Mouse (Mus musculus): Measurements from ENCODE around the gene Prkar1b.

Gene Prkar1b

GRCm38 (mm10) chr5:139149681-139150602, at the start of gene Prkar1b, which contains the start of gene Dnaaf5:
Gene Prkar1b (minus strand): TSS chr5:139150001.
Gene Dnaaf5 (plus strand): TSS chr5:139150223.
- DNase-seq (ENCODE audit: low spot score in 2 of 2) = peak; percentile 91 to 95

GRCm38 (mm10) chr5:139199636-139199994, 49.8 kb upstream of the Prkar1b start:
- no peak for DNase-seq (ENCODE audit: low spot score in 2 of 2)

- no peak for DNase-seq (ENCODE audit: low spot score in 2 of 2)
Observed at GRCm38 (mm10) chr5:139198779-139199178, 49.0 kb upstream of the Prkar1b start.

GRCm38 (mm10) chr5:139190958-139191357, 41.2 kb upstream of the Prkar1b start:
- no peak for DNase-seq (ENCODE audit: low spot score in 2 of 2)

DNA sequence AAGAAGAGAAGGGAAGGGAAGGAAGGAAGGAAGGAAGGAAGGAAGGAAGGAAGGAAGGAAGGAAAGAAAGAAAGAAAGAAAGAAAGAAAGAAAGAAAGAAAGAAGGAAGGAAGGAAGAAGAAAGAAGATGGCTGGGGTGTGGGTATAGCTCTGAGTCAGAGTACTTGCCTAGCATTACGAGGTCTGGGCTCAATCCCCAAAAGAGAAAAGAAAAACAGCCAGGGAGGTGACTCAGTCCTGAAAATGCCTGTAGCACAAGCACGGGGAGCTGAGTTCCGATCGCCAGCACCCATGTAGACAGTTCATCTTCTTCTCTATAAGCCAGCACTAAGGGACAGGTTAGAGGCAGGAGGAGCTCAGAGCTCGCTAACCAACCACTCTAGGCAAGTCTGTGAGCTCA, 39.9 kb upstream of the Prkar1b start:
- DNase-seq (ENCODE audit: low spot score in 2 of 2) = no peak

- DNase-seq (ENCODE audit: low spot score in 2 of 2) = no peak
Observed at GRCm38 (mm10) chr5:139184897-139185296, 35.1 kb upstream of the Prkar1b start.

DNA sequence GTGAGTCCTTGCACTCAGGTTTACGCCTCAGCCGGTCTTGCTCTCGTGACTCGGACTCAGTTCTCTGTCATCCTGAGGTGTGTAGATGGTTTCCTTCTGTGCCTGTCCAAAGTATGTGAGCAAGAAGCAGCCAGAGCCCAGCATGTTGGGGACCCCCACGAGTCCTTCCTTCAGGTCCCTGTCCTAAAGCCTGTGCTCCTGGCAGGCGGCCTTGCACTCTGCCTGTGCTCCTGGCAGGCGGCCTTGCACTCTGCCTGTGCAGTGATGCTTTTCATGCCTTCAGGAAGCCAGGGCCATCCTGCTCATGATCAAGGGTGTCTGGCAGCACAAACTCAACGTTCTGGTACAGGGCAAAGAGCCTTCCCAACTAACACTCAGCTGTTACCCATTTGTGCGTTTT, 33.8 kb upstream of the Prkar1b start:
- DNase-seq (ENCODE audit: low spot score in 2 of 2) = no peak

DNA sequence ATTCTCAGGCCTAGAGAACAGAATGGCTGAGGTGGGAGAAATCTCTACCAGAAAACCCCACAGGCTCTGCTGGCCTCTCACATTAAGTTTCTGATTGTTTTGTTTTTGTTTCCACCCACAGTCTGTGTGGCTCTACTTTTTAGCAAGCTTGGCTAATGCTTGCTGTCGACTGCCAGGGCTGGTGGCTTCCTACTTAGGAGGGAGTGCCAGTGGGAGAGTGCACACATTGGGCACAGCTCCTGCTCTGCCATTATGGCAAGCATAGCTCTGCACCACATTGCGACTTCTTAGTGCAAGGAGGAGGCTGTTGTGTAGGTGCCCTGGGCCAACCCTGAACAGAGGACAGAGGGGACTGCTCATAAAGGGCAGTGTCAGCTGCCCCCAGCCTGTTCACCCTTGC, 33.3 kb upstream of the Prkar1b start:
- no peak for DNase-seq (ENCODE audit: low spot score in 2 of 2)

DNA sequence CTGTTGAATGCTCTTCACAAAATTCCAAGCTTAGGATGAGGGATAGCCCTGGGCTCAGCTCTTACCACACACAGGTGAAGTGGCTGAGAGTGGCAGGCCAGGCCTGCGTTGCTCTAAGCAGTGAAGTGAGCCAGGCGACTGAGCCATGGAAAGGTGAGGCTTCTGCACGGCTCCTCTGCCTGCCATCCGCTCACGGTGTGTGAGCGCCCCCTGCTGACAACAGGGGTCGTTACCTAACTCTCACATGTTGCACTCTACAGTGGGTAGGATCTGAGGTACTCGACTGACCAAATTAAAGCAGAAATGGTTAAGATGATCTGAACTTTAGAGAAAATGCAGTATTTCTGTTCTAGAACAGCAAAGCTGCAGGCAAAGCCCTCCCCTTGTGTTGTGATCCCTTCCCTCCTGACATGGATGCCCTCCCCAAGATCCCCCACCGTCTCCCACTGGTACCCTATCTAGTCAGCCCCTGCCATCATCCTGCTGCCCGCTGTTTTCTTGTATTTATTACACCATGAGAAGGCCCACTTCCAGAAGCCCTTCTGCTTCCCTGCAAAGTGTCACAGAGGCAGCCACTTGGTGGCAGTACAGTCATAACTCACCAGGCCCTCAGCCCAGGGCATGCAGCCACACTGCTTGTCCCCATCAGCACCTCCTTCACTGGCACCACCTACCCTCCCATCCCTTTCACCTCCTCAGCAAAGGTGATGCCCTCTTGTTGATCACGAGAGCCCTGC, 29.3 kb upstream of the Prkar1b start:
- peak; percentile 35 to 60 for DNase-seq (ENCODE audit: low spot score in 2 of 2)

GRCm38 (mm10) chr5:139174556-139175547, 25.1 kb upstream of the Prkar1b start:
- DNase-seq (ENCODE audit: low spot score in 2 of 2) = no peak

DNA sequence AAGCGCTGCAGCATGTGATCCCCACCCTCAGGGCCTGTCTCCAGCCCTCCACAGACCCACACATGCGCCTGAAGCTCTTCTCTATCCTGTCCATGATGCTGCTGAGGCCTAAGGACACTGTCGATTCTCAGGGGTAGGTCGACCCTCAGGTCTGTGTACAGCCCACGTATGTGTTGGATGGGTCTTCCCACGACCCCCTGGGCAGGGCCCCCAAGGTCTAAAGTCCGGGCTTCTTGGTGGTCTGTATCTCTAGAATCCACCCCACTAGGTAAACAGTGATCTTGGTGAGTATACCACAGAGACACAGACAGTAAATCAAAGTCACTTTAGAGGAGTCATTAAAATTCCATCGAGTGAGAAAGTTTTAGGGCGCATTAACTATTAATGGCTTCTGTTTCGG, 24.3 kb upstream of the Prkar1b start:
- no peak for DNase-seq (ENCODE audit: low spot score in 2 of 2)

GRCm38 (mm10) chr5:139171929-139172328, 22.1 kb upstream of the Prkar1b start:
- DNase-seq (ENCODE audit: low spot score in 2 of 2) = no peak

DNA sequence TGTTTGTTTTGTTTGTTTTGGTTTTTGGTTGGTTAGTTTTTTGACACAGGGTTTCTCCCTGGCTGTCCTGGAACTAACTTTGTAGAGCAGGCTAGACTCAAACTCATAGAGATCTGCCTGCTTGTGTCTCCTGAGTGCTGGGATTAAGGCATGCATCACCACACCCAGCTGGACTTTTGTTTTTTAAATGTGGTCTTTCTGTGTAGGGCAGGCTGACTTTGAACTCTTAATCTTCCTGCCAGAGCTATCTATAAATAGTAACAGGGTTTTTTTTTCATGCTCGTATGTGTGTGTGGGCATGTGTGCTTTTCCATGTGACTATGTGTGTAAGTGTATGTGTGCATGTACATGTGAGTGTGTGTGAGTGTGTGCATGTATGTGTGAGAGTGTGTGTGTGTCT, 17.7 kb upstream of the Prkar1b start:
- DNase-seq (ENCODE audit: low spot score in 2 of 2) = no peak

DNA sequence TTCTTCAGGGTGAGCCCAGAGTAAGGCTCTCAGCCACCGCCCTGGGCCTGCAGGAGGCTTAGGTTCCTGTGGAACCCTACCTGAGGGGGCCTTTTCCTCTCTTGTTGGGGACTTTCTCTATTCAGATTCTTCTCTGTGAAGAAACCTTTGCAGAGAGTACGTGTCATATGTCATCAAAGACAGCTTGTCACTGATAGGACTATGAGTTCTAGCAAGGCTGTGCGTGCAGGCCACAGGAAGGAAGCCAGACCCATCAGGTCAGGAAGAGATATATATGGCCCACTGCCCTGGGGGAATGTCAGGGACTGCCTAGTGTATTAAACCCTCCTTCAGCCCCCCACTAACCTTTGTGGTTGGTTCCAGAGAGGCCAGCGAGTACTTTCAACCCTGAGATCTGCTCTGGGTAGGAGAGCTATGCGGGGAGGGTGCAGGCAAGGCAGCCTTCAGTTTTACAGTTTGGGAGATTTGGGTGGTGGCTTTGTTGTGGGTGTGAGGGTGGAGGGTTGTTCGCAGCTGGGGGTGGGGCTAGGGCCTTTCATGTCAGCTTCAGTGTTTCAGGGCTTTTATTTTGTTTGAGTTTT, 17.1 kb upstream of the Prkar1b start:
- no peak for DNase-seq (ENCODE audit: low spot score in 2 of 2)

- no peak for DNase-seq (ENCODE audit: low spot score in 2 of 2)
Observed at GRCm38 (mm10) chr5:139161632-139162031, 11.8 kb upstream of the Prkar1b start.

DNA sequence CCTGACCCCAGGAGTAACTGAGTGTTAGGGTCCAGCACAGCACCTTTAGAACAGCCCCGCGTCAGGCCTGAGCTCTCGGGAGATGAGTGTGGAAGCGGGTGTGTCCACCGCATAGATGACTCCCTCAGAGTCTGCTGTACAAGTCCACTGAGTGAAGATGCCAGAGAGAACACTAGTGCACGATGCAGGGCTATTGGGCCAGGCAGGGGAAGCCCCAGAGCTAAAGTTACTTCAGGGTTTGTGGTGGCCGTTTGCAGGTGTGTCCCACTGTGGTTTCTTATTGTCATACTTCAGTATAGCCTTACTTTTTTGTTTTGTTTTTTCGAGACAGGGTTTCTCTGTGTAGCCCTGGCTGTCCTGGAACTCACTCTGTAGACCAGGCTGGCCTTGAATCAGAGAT, 11.1 kb upstream of the Prkar1b start:
- no peak for DNase-seq (ENCODE audit: low spot score in 2 of 2)

DNA sequence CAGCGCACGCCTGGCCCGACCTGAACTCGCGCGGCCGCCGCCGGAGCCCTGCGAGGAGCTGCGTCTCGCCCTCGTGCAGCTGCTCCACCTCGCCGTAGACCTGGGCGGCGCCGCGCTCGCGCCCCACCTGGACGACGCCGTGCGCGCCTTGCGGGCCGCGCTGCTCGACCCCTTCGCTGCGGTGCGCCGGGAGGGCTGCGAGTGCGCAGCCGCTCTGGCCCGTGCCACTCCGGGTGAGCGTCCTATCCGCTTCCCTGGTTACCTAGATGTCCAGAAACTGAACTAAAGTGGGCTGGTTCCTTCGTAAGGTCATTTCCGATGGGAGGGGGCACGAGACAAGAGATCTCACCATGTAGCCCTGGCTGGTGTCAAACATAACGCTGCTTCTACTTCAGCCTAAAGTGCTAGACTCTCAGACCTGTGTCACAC, 816 bp upstream of the Prkar1b start:
- DNase-seq (ENCODE audit: low spot score in 2 of 2) = peak in 1 of 2 experiments; percentile 29

DNA sequence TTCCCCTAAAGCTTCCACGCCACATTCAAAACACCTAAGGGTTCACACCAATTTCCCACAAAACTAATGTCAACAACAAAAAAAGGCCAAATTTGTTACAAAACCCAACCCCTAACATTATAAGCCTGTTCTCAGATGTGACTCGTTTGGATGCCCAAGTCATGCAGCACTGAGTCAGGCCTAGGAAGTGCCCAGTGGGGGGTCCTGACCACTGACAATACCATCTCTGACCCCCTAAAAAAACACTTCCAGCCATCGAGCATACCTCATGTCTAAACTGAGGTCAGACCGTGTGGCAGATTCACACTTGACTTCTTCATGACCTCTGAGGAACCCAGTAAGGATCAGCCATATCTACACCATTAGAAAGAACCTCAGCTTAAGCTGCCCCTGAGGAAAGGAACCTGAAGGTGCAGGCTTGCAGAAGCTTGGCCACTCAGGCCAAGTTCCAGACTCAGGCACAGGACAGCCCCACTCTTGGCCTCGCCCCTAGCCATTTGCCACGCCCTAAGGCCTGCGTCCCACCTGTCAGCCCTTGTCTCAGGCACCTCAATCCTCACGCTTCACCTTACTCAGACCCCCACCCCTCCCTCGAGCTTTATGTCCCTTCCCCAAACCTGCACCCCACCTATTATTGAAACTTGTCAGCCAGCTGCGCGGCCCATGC, 662 bp downstream of the Prkar1b start:
- no peak for DNase-seq (ENCODE audit: low spot score in 2 of 2)

- DNase-seq (ENCODE audit: low spot score in 2 of 2) = no peak
Observed at GRCm38 (mm10) chr5:139147178-139148078, 2.4 kb downstream of the Prkar1b start.
